Mouse (Mus musculus) heart, embryonic 13.5 days (tissue): ENCODE results near the gene Ly6g5c. TPM values are rescaled to one million over a fixed set of nuclear protein-coding genes. Genes with fewer than 3 reads are reported as not detected.
A peak's percentile ranks its signal among the peaks of the same experiment; 100 is the strongest.

Experiments used
- ATAC-seq: fragments of 200-750 bp; cut with Nextera tagmentation; 2 replicates; pipeline ENCODE4 v1.8.0; 2017; ENCODE audit warnings: moderate TSS enrichment; ENCODE audit not compliant: insufficient number of reproducible peaks, low FRiP score, low TSS enrichment; ENCODE audit errors: extremely low read depth
- H3K27ac ChIP-seq: fragments of 300-500 bp; sonication (generic); replicated peaks from 2 replicates; pipeline ENCODE4 v1.5.1; 2015; ENCODE audit warnings: moderate library complexity, mild to moderate bottlenecking, inconsistent platforms
- H3K27me3 ChIP-seq: fragments of 300-500 bp; sonication (generic); replicated peaks from 2 replicates; pipeline ENCODE4 v1.6.1; 2015; ENCODE audit warnings: mild to moderate bottlenecking, inconsistent platforms
- H3K36me3 ChIP-seq: fragments of 300-500 bp; sonication (generic); 2 replicates; pipeline ENCODE4 v1.6.1; 2015; ENCODE audit warnings: mild to moderate bottlenecking, inconsistent platforms
- H3K4me1 ChIP-seq: fragments of 300-500 bp; sonication (generic); 2 replicates; pipeline ENCODE4 v1.6.1; 2015; ENCODE audit warnings: inconsistent platforms
- H3K4me2 ChIP-seq: fragments of 300-500 bp; sonication (generic); 2 replicates; pipeline ENCODE4 v1.6.1; 2015; ENCODE audit warnings: inconsistent platforms, mild to moderate bottlenecking, moderate library complexity
- H3K4me3 ChIP-seq: fragments of 300-500 bp; sonication (generic); 2 replicates; pipeline ENCODE4 v1.5.1; 2015; ENCODE audit warnings: moderate library complexity, mild to moderate bottlenecking, inconsistent platforms
- H3K9ac ChIP-seq: fragments of 300-500 bp; sonication (generic); 2 replicates; pipeline ENCODE4 v1.6.1; 2015; ENCODE audit warnings: inconsistent platforms, mild to moderate bottlenecking, moderate library complexity
- H3K9me3 ChIP-seq: fragments of 300-500 bp; sonication (generic); 2 replicates; pipeline ENCODE4 v1.6.1; 2016; ENCODE audit warnings: inconsistent platforms
- WGBS: fragments of 180-500 bp; shearing (Covaris S2); methylation state at CpG from one replicate; pipeline ENCODE4 v1.1.7; 2015; ENCODE audit warnings: mixed read lengths; 5-methylcytosine and 5-hydroxymethylcytosine counted together
- polyA plus RNA-seq: library from polyadenylated mRNA; unstranded; fragments of >200 nt; fragmentation: Nextera tagmentation; extraction: Ambion mirVana; gene quantifications from 2 replicates; pipeline ENCODE4 v1.2.1, GENCODE M21; 2015

The Ly6g5c gene
- polyA plus RNA-seq, 1 experiment from 2014 or later, result not detected

GRCm38 (mm10) chr17:35097164-35097655, 10.9 kb upstream of the Ly6g5c start:
- no peak overlapping the region for H3K27ac ChIP-seq
- H3K36me3 ChIP-seq, result peaks cover 99% of the 10 kb centered on the region
- WGBS, result 83% methylated on average over 12 of the region's 12 CpGs
- no peak overlapping the region for H3K4me3 ChIP-seq
- H3K4me2 ChIP-seq, result no peak overlapping the region
- peaks cover 12% of the 10 kb centered on the region for H3K4me1 ChIP-seq
- no peak for ATAC-seq
- H3K9me3 ChIP-seq, result no peaks in the 10 kb centered on the region
- H3K27me3 ChIP-seq, result no peaks in the 10 kb centered on the region
- H3K9ac ChIP-seq, result no peak overlapping the region

- Histone ChIP-seq H3K9me3 (no peaks in the 10 kb centered on the region), H3K4me3 (no peak overlapping the region), H3K27me3 (no peaks in the 10 kb centered on the region), H3K9ac (0 out of 2 replicates have a peak overlapping the region, but pooled peaks have one; percentile 19), H3K4me2 (no peak overlapping the region), H3K36me3 (peaks cover 86% of the 10 kb centered on the region), H3K4me1 (peaks cover 21% of the 10 kb centered on the region), H3K27ac (no peak overlapping the region)
- ATAC-seq, result no peak
- 51% methylated on average over 10 of the region's 10 CpGs for WGBS
Measured at GRCm38 (mm10) chr17:35100196-35100765, 7.8 kb upstream of the Ly6g5c start.

- peaks cover 77% of the 10 kb centered on the region for H3K36me3 ChIP-seq
- peaks cover 28% of the 10 kb centered on the region for H3K4me1 ChIP-seq
- no peak overlapping the region for H3K4me2 ChIP-seq
- 83% methylated on average over 11 of the region's 11 CpGs for WGBS
- no peak overlapping the region for H3K9ac ChIP-seq
- no peaks in the 10 kb centered on the region for H3K27me3 ChIP-seq
- no peak for ATAC-seq
- H3K27ac ChIP-seq, result 0 out of 2 replicates have a peak overlapping the region, but pooled peaks have one; percentile 13
- no peak overlapping the region for H3K4me3 ChIP-seq
- H3K9me3 ChIP-seq, result no peaks in the 10 kb centered on the region
Measured at GRCm38 (mm10) chr17:35101161-35101560, 6.9 kb upstream of the Ly6g5c start.

GRCm38 (mm10) chr17:35102299-35102698, 5.8 kb upstream of the Ly6g5c start:
- peak overlapping the region; percentile 13; the same call in 1 of the 2 replicates for H3K27ac ChIP-seq
- H3K27me3 ChIP-seq, result no peaks in the 10 kb centered on the region
- peaks cover 30% of the 10 kb centered on the region for H3K4me1 ChIP-seq
- no peak overlapping the region for H3K4me2 ChIP-seq
- H3K9me3 ChIP-seq, result no peaks in the 10 kb centered on the region
- H3K9ac ChIP-seq, result peak overlapping the region; percentile 29
- H3K36me3 ChIP-seq, result peaks cover 66% of the 10 kb centered on the region
- ATAC-seq, result no peak
- H3K4me3 ChIP-seq, result no peak overlapping the region
- WGBS, result 72% methylated on average over 8 of the region's 8 CpGs

- Histone ChIP-seq H3K27ac (peak overlapping the region; percentile 42), H3K27me3 (no peaks in the 10 kb centered on the region), H3K9ac (peak overlapping the region; percentile 50; the same call in 1 of the 2 replicates), H3K9me3 (no peaks in the 10 kb centered on the region), H3K4me3 (no peak overlapping the region), H3K4me1 (peaks cover 30% of the 10 kb centered on the region), H3K4me2 (no peak overlapping the region), H3K36me3 (peaks cover 56% of the 10 kb centered on the region)
- WGBS, result 41% methylated on average over 6 of the region's 6 CpGs
- ATAC-seq, result no peak
Measured at GRCm38 (mm10) chr17:35103221-35103690, 4.8 kb upstream of the Ly6g5c start.

GRCm38 (mm10) chr17:35104079-35104478, 4.0 kb upstream of the Ly6g5c start:
- ATAC-seq, result no peak
- Histone ChIP-seq H3K27ac (no peak overlapping the region), H3K27me3 (no peaks in the 10 kb centered on the region), H3K4me1 (peaks cover 30% of the 10 kb centered on the region), H3K9ac (no peak overlapping the region), H3K4me3 (no peak overlapping the region), H3K4me2 (no peak overlapping the region), H3K36me3 (peaks cover 48% of the 10 kb centered on the region), H3K9me3 (no peaks in the 10 kb centered on the region)
- WGBS, result 79% methylated on average over 7 of the region's 7 CpGs

GRCm38 (mm10) chr17:35104754-35105153, 3.3 kb upstream of the Ly6g5c start:
- Histone ChIP-seq H3K9me3 (no peaks in the 10 kb centered on the region), H3K36me3 (peaks cover 41% of the 10 kb centered on the region), H3K27ac (no peak overlapping the region), H3K4me2 (no peak overlapping the region), H3K4me3 (no peak overlapping the region), H3K27me3 (no peaks in the 10 kb centered on the region), H3K4me1 (peaks cover 30% of the 10 kb centered on the region), H3K9ac (peak overlapping the region; percentile 50; the same call in 1 of the 2 replicates)
- 48% methylated on average over 6 of the region's 6 CpGs for WGBS
- ATAC-seq, result no peak

GRCm38 (mm10) chr17:35105740-35106389, 2.2 kb upstream of the Ly6g5c start:
- no peaks in the 10 kb centered on the region for H3K9me3 ChIP-seq
- no peak for ATAC-seq

GRCm38 (mm10) chr17:35106522-35106921, 1.6 kb upstream of the Ly6g5c start:
- H3K27ac ChIP-seq, result no peak overlapping the region
- whole genome bisulfite sequencing, result 52% methylated on average over 3 of the region's 3 CpGs
- H3K27me3 ChIP-seq, result no peaks in the 10 kb centered on the region
- ATAC-seq, result no peak
- peaks cover 28% of the 10 kb centered on the region for H3K4me1 ChIP-seq
- peaks cover 24% of the 10 kb centered on the region for H3K36me3 ChIP-seq
- peak overlapping the region; percentile 56; the same call in 1 of the 2 replicates for H3K9ac ChIP-seq
- H3K9me3 ChIP-seq, result no peaks in the 10 kb centered on the region
- no peak overlapping the region for H3K4me2 ChIP-seq
- no peak overlapping the region for H3K4me3 ChIP-seq

More at GRCm38 (mm10) chr17:35105740-35106389, 2.2 kb upstream of the Ly6g5c start:
- Histone ChIP-seq H3K4me3 (no peak overlapping the region), H3K4me2 (peak overlapping the region; percentile 33), H3K4me1 (peaks cover 30% of the 10 kb centered on the region), H3K27ac (no peak overlapping the region), H3K36me3 (peaks cover 30% of the 10 kb centered on the region), H3K27me3 (no peaks in the 10 kb centered on the region), H3K9ac (peak overlapping the region; percentile 56)
- WGBS, result 29% methylated on average over 13 of the region's 13 CpGs

- H3K4me1 ChIP-seq, result no peaks in the 10 kb centered on the region
- H3K9ac ChIP-seq, result no peak overlapping the region; the same call in 1 of the 2 replicates
- no peaks in the 10 kb centered on the region for H3K9me3 ChIP-seq
- H3K36me3 ChIP-seq, result peaks cover 30% of the 10 kb centered on the region
- no peaks in the 10 kb centered on the region; the same call in 1 of the 2 replicates for H3K27me3 ChIP-seq
- H3K4me3 ChIP-seq, result no peak overlapping the region
- H3K4me2 ChIP-seq, result peak overlapping the region; percentile 33
- 60% methylated on average over 9 of the region's 9 CpGs for WGBS
- peak overlapping the region; percentile 45 for H3K27ac ChIP-seq
- no peak for ATAC-seq
Measured at GRCm38 (mm10) chr17:35111774-35112173, 3.7 kb downstream of the Ly6g5c start.

GRCm38 (mm10) chr17:35115046-35116019, 7.3 kb downstream of the Ly6g5c start, which contains the start of gene Ly6g5b:
Ly6g5b (minus strand) TSS chr17:35115428.
- Histone ChIP-seq H3K9ac (no peak within 1 kb of the TSS), H3K4me3 (no peak within 1 kb of the TSS), H3K27me3 (no peaks in the 10 kb centered on the region; the same call in 1 of the 2 replicates), H3K36me3 (peaks cover 63% of the 10 kb centered on the region), H3K27ac (no peak within 1 kb of the TSS), H3K4me2 (no peak within 1 kb of the TSS), H3K9me3 (no peaks in the 10 kb centered on the region), H3K4me1 (peaks cover 9% of the 10 kb centered on the region)
- ATAC-seq, result no peak
- WGBS, result 82% methylated on average over 8 of the region's 8 CpGs
